Mouse (Mus musculus) neural tube, embryonic 10.5 days (tissue): Measurements from ENCODE around the gene St6galnac4.

Experiments used
- DNase-seq: peaks from one replicate; pipeline ENCODE4 v3.0.0-alpha.2; 2017; ENCODE audit warnings: low spot score; ENCODE audit errors: extremely low spot score

The St6galnac4 gene

DNA sequence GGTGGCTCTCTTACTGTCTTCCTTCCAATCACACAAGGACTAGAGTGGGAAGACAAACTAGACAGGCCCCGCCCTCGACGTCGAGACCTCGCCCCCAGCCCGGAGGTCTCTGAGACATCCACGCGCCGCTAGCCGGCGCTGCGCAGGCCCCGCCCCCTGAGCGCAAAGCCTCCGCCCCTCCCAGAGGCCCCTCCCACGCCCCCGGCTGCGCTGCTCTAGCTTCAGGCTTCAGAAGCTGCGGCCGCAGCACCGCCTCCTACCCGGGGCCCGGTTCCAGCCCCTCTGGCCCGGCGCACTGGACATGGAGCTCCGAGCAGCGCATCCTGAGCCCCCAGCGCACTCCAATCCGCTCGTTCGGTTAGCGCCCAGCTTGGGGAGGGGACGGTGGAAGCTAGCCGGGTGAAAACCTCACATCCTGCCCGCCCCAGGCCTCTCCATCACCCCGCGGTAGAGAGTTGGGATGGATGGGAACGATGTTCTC lies at the start of gene St6galnac4:
St6galnac4 (plus strand) TSS at position 225 of the 481 bp plus-strand sequence.
- peak; percentile 93 for DNase-seq

GRCm38 (mm10) chr2:32537360-32537905 lies 49.5 kb upstream of the St6galnac4 start:
- DNase-seq: no peak

DNA sequence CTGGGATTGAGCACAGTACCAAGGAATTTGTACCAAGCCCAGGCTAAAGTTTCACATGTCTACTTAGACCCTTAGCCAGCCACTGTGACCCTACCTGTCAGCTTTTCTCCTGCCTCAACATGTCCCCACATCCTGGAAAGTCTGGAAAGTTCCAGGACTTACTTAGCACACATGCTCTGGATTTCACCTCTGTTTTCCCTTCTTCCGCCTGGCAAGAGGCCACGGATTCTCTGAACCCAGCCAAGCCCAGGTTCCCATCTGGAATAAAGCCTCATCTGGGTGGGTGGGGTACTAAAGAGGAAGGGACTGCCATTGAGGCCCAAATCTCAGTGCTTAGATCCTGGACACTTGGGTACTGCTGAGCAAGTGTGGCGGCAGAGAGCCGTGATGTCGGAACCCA lies 49.0 kb upstream of the St6galnac4 start:
- DNase-seq: no peak

- DNase-seq: no peak
Measured at GRCm38 (mm10) chr2:32538461-32538860, 48.4 kb upstream of the St6galnac4 start.

- DNase-seq: no peak
Measured at GRCm38 (mm10) chr2:32539452-32539981, 47.4 kb upstream of the St6galnac4 start.

GRCm38 (mm10) chr2:32541333-32541908 lies 45.5 kb upstream of the St6galnac4 start:
- no peak for DNase-seq

DNA sequence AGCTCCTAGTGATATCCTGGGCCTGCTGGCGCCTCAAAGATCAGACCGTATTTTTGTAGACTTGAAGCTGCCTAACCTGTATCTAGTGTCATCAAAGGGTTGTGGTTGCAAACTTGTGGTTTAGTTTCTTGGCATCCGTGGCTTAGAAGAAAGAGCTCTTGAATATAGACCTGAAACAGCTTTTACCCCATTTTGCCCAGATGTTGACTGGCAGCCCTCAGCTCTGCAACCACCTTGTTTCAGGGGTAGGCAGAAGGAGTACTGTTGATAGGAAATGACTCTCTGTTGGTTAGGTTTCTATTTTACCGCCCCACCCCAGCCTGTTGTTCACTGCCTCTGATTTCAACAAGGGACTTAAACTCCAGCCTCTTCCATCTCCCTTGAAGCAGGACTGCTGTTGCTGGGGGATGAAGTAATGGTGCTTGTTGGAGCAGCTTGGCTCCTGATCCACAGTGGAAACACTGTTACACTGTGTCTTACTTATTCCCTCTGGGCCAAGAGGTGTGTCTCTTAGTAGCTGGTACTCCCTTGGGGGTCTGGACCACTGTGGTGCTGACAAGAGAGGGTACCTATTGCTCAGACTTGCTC lies 44.8 kb upstream of the St6galnac4 start:
- DNase-seq: no peak

- DNase-seq: no peak
Measured at GRCm38 (mm10) chr2:32543031-32543449, 43.9 kb upstream of the St6galnac4 start.

- no peak for DNase-seq
Measured at GRCm38 (mm10) chr2:32546951-32547350, 39.9 kb upstream of the St6galnac4 start.

- DNase-seq: no peak
Measured at GRCm38 (mm10) chr2:32547380-32547779, 39.5 kb upstream of the St6galnac4 start.

- no peak for DNase-seq
Measured at GRCm38 (mm10) chr2:32547964-32548739, 38.7 kb upstream of the St6galnac4 start.

DNA sequence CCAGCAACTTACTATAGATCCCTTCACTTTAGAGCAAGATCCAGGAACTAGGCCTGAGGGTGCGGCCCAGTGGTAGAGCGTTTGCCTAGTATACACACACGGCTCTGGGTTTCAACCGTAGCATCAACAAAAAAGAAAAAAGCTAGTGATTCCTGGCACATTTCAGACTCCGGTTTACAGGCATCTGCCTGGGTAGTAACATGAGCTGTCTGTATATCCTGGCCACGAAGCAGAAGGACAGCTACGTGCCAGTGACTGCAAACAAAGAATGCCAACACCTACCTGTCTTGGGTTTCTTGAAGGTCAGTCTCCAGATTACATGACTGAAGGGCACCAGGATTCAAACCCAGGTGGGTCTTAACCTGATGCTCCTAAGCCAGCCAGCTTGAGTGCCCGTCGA lies 37.7 kb upstream of the St6galnac4 start:
- DNase-seq: no peak

DNA sequence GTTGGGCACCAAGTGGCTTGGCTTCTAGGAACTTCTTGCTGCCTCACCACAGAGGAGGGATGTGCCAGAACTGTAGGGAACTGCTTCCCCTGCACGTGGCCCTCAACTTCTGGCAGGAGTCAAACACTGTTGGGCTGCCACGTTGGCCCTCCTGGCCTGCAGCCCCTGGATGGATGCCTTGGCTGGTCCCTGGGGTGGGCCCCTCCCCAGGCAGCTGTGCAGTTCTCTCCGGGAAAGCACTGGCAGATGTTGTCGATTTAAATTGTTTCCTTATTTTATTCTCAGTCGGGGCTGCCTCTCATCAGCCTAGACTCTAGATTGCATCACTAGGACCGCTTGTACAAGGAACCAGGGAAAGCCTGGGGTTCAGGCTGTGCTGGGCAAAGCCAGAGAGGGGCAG lies 37.1 kb upstream of the St6galnac4 start:
- no peak for DNase-seq

GRCm38 (mm10) chr2:32551236-32551635 lies 35.7 kb upstream of the St6galnac4 start:
- DNase-seq: no peak

GRCm38 (mm10) chr2:32553592-32554148 lies 33.2 kb upstream of the St6galnac4 start:
- DNase-seq: no peak

- no peak for DNase-seq
Measured at GRCm38 (mm10) chr2:32555484-32555883, 31.4 kb upstream of the St6galnac4 start.

DNA sequence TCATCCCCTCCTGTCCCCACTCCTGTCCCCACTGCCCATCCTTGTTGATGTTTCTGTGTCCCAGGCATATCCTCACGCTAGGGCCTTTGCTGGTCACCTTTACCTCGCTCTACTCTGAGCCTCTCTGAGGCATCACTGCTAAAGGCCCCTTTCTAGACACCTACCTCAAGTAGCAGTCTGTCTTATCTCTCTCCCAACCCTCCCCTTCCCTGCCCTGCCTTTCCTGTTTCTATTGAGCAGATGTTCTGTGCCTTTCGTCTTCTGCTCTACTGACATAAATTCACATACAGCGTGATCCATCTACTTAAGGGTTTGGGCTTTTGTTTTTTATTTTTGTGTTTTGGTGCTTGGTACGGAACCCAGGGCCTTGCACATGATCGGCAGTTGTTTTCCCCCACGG lies 30.9 kb upstream of the St6galnac4 start:
- no peak for DNase-seq

DNA sequence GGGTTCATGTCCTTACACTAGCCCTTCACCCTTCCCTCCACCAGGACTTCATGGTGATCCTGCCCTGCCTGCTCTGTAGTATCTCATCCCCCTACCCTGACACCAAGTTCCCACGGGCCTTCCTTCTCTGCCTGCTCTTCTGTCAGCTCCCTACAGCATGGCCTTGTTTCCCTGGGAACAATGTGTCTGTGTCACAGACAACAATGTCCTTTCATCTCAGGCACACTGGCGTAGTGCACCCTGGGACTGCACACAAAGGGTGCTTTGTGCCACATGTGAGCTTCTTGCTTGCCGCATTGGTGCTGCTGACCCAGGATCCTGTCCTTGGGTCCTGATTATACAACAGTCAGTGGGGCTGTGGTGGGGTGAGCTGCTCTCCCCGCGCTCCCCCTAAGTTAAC lies 27.3 kb upstream of the St6galnac4 start:
- peak; percentile 62 for DNase-seq

DNA sequence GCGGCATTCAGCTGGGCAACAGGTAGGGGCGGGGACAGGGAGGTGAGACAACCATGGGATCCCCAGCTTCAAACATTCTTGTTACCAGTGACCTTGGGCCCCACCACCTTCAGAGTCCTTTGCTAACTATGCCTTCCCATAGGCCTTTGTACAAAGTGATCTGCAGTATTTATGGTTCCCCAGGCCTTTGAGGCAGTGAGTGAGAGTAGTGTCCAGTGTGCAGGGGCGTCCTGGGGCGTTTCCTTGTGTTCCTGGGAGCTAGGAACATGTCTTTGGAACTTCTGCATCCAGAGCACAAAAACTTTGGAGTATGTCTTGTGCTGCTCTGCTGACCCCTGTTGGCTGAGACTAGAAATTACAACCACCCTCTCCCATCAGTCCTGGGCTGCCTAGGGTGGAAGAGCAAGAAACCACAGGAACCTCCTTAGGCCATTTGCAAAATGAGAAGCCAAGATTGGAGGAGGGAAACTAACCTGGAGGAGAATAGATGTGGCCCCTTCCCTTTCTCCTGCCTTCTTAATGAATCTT lies 20.3 kb upstream of the St6galnac4 start:
- peak; percentile 61 for DNase-seq

- DNase-seq: no peak
Measured at GRCm38 (mm10) chr2:32568149-32568548, 18.7 kb upstream of the St6galnac4 start.

GRCm38 (mm10) chr2:32568941-32569340 lies 18.0 kb upstream of the St6galnac4 start:
- no peak for DNase-seq
